Mouse (Mus musculus) embryonic facial prominence, embryonic 14.5 days (tissue): Measurements from ENCODE around the gene Tead1. TPM values are rescaled to one million over a fixed set of nuclear protein-coding genes. Genes with fewer than 3 reads are reported as not detected.

ENCODE experiments used
- ATAC-seq: fragments of 200-750 bp; cut with Nextera tagmentation; 2 replicates; pipeline ENCODE4 v1.8.0; 2017; ENCODE audit warnings: low read depth, moderate number of reproducible peaks, moderate TSS enrichment
- DNase-seq: peaks from one replicate; pipeline ENCODE4 v3.0.0-alpha.2; 2015; ENCODE audit warnings: low spot score
- H3K27ac ChIP-seq: fragments of 300-500 bp; sonication (generic); replicated peaks from 2 replicates; pipeline ENCODE4 v1.5.1; 2014; ENCODE audit warnings: low read depth, mild to moderate bottlenecking, low read length, moderate library complexity
- H3K27me3 ChIP-seq: fragments of 300-500 bp; sonication (generic); replicated peaks from 2 replicates; pipeline ENCODE4 v1.6.1; 2014; ENCODE audit warnings: low read length; ENCODE audit not compliant: control insufficient read depth, insufficient read depth
- H3K36me3 ChIP-seq: fragments of 300-500 bp; sonication (generic); 2 replicates; pipeline ENCODE4 v1.6.1; 2014; ENCODE audit warnings: low read length, mixed read lengths; ENCODE audit not compliant: control insufficient read depth, insufficient read depth
- H3K4me1 ChIP-seq: fragments of 300-500 bp; sonication (generic); 2 replicates; pipeline ENCODE4 v1.6.1; 2014; ENCODE audit warnings: antibody characterized with exemption, low read length; ENCODE audit not compliant: control insufficient read depth, insufficient read depth
- H3K4me2 ChIP-seq: fragments of 300-500 bp; sonication (generic); 2 replicates; pipeline ENCODE4 v1.6.1; 2014; ENCODE audit warnings: low read depth, mild to moderate bottlenecking, low read length, moderate library complexity, mixed read lengths
- H3K4me3 ChIP-seq: fragments of 300-500 bp; sonication (generic); 2 replicates; pipeline ENCODE4 v1.5.1; 2014; ENCODE audit warnings: low read depth, mild to moderate bottlenecking, low read length
- H3K9ac ChIP-seq: fragments of 300-500 bp; sonication (generic); 2 replicates; pipeline ENCODE4 v1.6.1; 2014; ENCODE audit warnings: low read depth, mild to moderate bottlenecking, low read length, moderate library complexity, mixed read lengths
- H3K9me3 ChIP-seq: fragments of 300-500 bp; sonication (generic); 2 replicates; pipeline ENCODE4 v1.6.1; 2016; ENCODE audit warnings: low read length; ENCODE audit not compliant: control insufficient read depth
- WGBS: fragments of 180-500 bp; shearing (Covaris S2); extraction: QIAGEN DNeasy Blood & Tissue Kit; methylation state at CpG from one replicate; pipeline ENCODE4 v1.1.7; 2014; 5-methylcytosine and 5-hydroxymethylcytosine counted together
- polyA plus RNA-seq: library from polyadenylated mRNA; unstranded; fragments of >200 nt; fragmentation: Nextera tagmentation; extraction: Ambion mirVana; gene quantifications from 2 replicates; pipeline ENCODE4 v1.2.1, GENCODE M21; 2014

The Tead1 gene
- polyA plus RNA-seq, 1 experiment from 2014 or later = 18.2 TPM

- no peak for ATAC-seq
These were observed 134.7 kb downstream of the Tead1 start for GRCm38 (mm10) chr7:112813731-112814306.

DNA sequence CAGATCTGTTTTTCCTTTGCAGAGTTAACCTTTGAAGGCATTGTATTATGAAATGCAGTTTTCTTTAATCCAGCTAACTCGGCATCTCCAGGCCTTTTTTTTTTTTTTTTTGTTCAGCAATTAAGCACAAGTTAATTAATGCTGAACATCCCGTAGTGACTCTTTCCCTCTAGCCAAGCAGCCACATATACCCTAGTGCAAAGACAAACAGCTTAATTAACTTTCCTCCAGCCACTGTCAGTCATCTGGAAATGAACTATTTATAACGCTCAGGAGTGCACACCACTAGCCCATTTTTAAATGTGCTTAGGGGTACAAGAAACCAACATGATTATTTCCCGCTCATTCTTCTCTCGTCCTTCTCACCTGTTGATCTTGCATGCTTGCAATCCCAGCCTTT is 136.9 kb downstream of the Tead1 start:
- no peaks in the 10 kb centered on the region for H3K9me3 ChIP-seq
- no peak overlapping the region for H3K9ac ChIP-seq
- WGBS = 66% methylated on average over 5 of the region's 5 CpGs
- no peak overlapping the region for H3K27ac ChIP-seq
- no peak overlapping the region for H3K4me2 ChIP-seq
- H3K4me3 ChIP-seq = no peak overlapping the region
- H3K36me3 ChIP-seq = no peaks in the 10 kb centered on the region
- H3K4me1 ChIP-seq = peaks cover 19% of the 10 kb centered on the region; the same call in 1 of the 2 replicates
- ATAC-seq (no peak), DNase-seq (no peak)
- H3K27me3 ChIP-seq = no peaks in the 10 kb centered on the region

More at GRCm38 (mm10) chr7:112813731-112814306, 134.7 kb downstream of the Tead1 start:
- H3K9ac ChIP-seq = no peak overlapping the region
- H3K36me3 ChIP-seq = no peaks in the 10 kb centered on the region
- no peaks in the 10 kb centered on the region for H3K27me3 ChIP-seq
- no peak for DNase-seq
- 63% methylated on average over 8 of the region's 8 CpGs for WGBS
- no peak overlapping the region for H3K4me2 ChIP-seq
- no peak overlapping the region for H3K4me3 ChIP-seq
- H3K27ac ChIP-seq = no peak overlapping the region
- H3K4me1 ChIP-seq = peaks cover 15% of the 10 kb centered on the region
- no peaks in the 10 kb centered on the region for H3K9me3 ChIP-seq

- ATAC-seq (no peak), DNase-seq (no peak)
- Histone ChIP-seq H3K4me1 (peaks cover 35% of the 10 kb centered on the region), H3K9ac (no peak overlapping the region), H3K27me3 (no peaks in the 10 kb centered on the region), H3K27ac (no peak overlapping the region), H3K36me3 (no peaks in the 10 kb centered on the region), H3K9me3 (no peaks in the 10 kb centered on the region), H3K4me3 (no peak overlapping the region), H3K4me2 (no peak overlapping the region)
- WGBS = 71% methylated on average over 4 of the region's 4 CpGs
These were observed 140.7 kb downstream of the Tead1 start for GRCm38 (mm10) chr7:112819833-112820232.

DNA sequence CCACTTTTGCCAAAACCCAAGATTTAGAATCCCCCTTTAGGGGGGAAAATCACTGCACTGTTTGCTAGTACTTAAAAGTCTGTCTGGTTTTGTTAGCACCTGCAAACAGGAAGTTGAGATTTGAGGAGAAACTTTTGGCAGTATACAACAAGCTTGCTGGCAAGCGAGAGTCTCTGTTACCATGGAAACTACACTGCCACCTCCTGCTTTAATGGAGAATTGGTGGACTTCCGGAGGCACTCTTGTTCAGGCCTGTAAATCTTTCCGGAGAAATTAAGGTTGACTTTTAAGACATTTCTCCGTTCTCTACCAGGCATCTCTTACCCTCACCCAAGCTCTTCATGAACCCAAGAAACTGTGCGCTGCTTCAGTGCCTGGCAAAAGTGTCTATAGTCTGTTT is 143.8 kb downstream of the Tead1 start:
- WGBS = 13% methylated on average over 5 of the region's 5 CpGs

DNA sequence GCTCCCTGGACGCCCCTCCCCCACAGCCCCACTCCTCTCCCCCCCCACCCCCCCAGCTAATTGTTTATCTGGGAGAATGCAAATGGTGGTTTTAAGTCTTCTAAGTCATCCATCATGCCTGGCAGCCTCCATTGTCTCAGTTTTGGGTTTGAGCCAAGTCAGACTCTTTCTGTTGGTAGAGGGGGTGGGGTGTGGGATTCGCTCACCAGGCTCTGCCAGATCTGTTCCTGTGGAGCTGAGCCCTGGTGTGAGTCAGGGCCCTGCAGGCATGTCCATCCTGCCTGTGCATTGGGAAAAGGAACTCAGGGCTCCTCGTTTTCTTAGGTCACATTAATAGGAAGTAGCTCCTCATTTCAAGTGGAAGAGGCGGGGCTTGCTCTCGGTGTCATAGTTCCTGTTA is 144.5 kb downstream of the Tead1 start:
- Histone ChIP-seq H3K4me2 (peak overlapping the region; percentile 32), H3K27ac (peak overlapping the region; percentile 80), H3K4me3 (0 out of 2 replicates have a peak overlapping the region, but pooled peaks have one; percentile 1), H3K27me3 (no peaks in the 10 kb centered on the region), H3K9me3 (no peaks in the 10 kb centered on the region), H3K36me3 (no peaks in the 10 kb centered on the region), H3K4me1 (peaks cover 73% of the 10 kb centered on the region), H3K9ac (no peak overlapping the region)
- WGBS = 8% methylated on average over 5 of the region's 5 CpGs
- peak; percentile 70 for ATAC-seq
- peak; percentile 94 for DNase-seq

More for the DNA sequence above, 143.8 kb downstream of the Tead1 start:
- Histone ChIP-seq H3K4me1 (peaks cover 65% of the 10 kb centered on the region), H3K27me3 (no peaks in the 10 kb centered on the region), H3K27ac (peak overlapping the region; percentile 80), H3K4me2 (peak overlapping the region; percentile 32), H3K36me3 (no peaks in the 10 kb centered on the region), H3K9ac (no peak overlapping the region), H3K4me3 (no peak overlapping the region), H3K9me3 (no peaks in the 10 kb centered on the region)
- ATAC-seq (no peak), DNase-seq (peak; percentile 83)

DNA sequence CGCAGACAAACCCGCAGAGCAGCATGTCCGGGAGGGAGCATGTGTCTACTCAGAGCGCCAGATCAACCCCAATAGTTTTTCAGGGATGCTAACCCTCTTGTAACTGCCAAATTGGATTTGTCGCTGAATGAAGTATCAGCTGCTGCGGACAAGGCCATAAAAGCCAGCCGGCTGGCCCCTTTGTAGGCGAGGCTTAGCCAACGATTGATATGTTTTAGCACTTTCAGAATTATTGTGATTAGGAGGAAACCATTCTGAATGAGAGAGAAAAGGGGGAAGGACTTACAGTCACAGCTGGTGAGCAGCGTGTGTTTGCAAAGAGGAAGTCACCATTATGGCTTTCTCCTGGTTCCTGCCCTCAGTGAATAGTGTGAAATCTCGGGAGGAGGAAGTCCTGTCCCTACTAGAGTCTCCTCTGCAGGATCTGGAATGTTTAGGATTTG is 146.2 kb downstream of the Tead1 start:
- DNase-seq (no peak), ATAC-seq (no peak)
- Histone ChIP-seq H3K4me1 (peaks cover 64% of the 10 kb centered on the region), H3K36me3 (no peaks in the 10 kb centered on the region), H3K27me3 (no peaks in the 10 kb centered on the region), H3K9ac (no peak overlapping the region), H3K4me3 (no peak overlapping the region), H3K4me2 (peak overlapping the region; percentile 32; the same call in 1 of the 2 replicates), H3K9me3 (no peaks in the 10 kb centered on the region), H3K27ac (peak overlapping the region; percentile 76)
- WGBS = 18% methylated on average over 11 of the region's 11 CpGs

GRCm38 (mm10) chr7:112826114-112826911 is 147.2 kb downstream of the Tead1 start:
- WGBS = 6% methylated on average over 17 of the region's 17 CpGs
- Histone ChIP-seq H3K4me3 (no peak overlapping the region), H3K4me1 (peaks cover 58% of the 10 kb centered on the region), H3K9me3 (no peaks in the 10 kb centered on the region), H3K36me3 (no peaks in the 10 kb centered on the region), H3K27me3 (no peaks in the 10 kb centered on the region), H3K27ac (peak overlapping the region; percentile 76), H3K4me2 (peak overlapping the region; percentile 32), H3K9ac (0 out of 2 replicates have a peak overlapping the region, but pooled peaks have one; percentile 17)
- ATAC-seq = peak; percentile 88
- peak; percentile 91 for DNase-seq

DNA sequence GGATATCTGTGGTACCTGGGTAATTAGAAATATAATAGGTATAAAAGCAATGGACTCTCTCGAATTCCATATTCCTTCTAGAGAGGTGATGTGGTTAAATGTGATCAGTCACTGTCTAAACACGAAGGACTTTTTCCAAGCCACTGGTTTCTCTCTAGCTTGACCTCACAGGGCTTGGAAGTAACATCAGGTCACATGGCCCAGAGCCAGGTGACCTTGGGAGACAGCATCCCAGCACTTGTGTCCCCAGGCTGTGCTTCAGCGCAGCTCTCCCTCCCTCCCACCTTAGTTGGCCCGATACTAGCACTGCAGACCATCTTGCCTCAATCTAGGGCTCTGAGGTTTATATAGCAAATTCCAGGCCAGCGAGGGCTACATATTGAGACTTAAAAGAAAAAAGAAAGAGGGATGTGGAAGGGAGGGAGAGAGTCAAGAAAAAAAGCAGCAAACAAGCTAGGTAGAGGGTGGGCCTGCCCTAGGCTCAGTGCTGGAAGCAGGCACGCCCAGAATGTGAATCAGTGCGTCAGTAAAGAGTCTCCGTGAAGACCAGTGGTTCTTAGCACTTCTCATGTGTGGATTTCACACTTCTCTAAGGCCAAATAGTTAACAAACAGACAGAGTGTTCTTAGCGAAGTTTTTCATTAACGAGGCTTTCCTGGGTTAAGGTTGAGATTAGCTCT is 149.0 kb downstream of the Tead1 start:
- Histone ChIP-seq H3K27me3 (no peaks in the 10 kb centered on the region), H3K27ac (no peak overlapping the region), H3K4me3 (no peak overlapping the region), H3K9ac (no peak overlapping the region), H3K9me3 (no peaks in the 10 kb centered on the region), H3K4me1 (peaks cover 51% of the 10 kb centered on the region), H3K4me2 (no peak overlapping the region), H3K36me3 (no peaks in the 10 kb centered on the region)
- DNase-seq (no peak), ATAC-seq (no peak)
- WGBS = 39% methylated on average over 10 of the region's 10 CpGs
